Mouse (Mus musculus): ENCODE data around the gene Cdkal1.

DNA sequence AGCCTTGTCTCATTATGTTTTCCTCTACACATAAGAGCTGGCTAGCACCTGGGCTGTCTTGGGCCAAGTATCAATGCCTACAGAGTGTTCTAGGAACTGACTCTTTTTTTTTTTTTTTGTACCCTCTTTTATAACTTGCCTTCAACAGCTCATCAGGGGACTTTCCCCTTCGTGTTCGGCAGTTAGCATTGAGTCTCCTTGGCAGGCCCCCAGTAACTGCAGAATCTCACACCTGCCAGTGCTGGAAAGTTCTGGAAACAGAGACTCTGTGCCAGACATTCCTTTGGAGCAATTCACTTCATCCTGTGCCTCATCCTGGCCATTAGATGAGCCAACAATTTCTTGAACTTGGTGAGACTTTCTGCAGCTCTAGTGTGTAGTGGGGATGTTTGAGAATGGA lies 652.9 kb downstream of the Cdkal1 start:
- TF ChIP-seq USF1 (IDR thresholded peaks at IDR 0.05; ENCODE audit: low read depth) (no peak), POLR2AphosphoS2 (IDR thresholded peaks at IDR 0.05; ENCODE audit: insufficient read length, low read depth) (no peak), POLR2A (IDR thresholded peaks at IDR 0.05; ENCODE audit: insufficient read length, low read depth) (no peak), MAX (IDR thresholded peaks at IDR 0.05; ENCODE audit: low read depth) (no peak)

All from myocyte (in vitro differentiated cells).